Comparison of ENCODE assay signal across 13 mouse cellular contexts in genomic region chr16:48126797-48127196, GRCm38 (mm10).
DNase-seq lines count a peak whose midpoint lies in the region; ATAC-seq and TF ChIP-seq lines count a peak whose summit lies in the region.
"Had no signal": no experiment of that assay in that cellular context is flagged by ENCODE, and none has a peak within 500 bp of the region (broad histone marks: within the 10 kb centered on the region; RNA-seq: fewer than 3 reads in every experiment).

No protein-coding gene starts in this region.

- H3K4me2 ChIP-seq in hindbrain, postnatal 0 days (ENCODE audit: low read depth, low read length), result no peak overlapping the region
- no peak overlapping the region for H3K4me2 ChIP-seq in midbrain, postnatal 0 days (ENCODE audit: low read depth, low read length, poor library complexity, severe bottlenecking)
- H3K4me2 ChIP-seq: hindbrain, embryonic 13.5 days had no signal

- intact Hi-C loops in heart, postnatal 14 days (cut with DNase I), result no loop called here

- no peaks in the 10 kb centered on the region for H3K27me3 ChIP-seq in hindbrain, postnatal 0 days (ENCODE audit: insufficient read depth, low read length)
- no peaks in the 10 kb centered on the region for H3K27me3 ChIP-seq in hindbrain, embryonic 10.5 days (ENCODE audit: insufficient read depth, poor library complexity, severe bottlenecking)
- no peaks in the 10 kb centered on the region for H3K27me3 ChIP-seq in midbrain, postnatal 0 days (ENCODE audit: insufficient read depth, low read length)
- H3K27me3 ChIP-seq in midbrain, embryonic 10.5 days (ENCODE audit: low read depth, poor library complexity, severe bottlenecking), result no peaks in the 10 kb centered on the region
- H3K27me3 ChIP-seq: hindbrain, embryonic 13.5 days had no signal

- no peaks in the 10 kb centered on the region for H3K9me3 ChIP-seq in hindbrain, postnatal 0 days (ENCODE audit: low read length)
- H3K9me3 ChIP-seq in hindbrain, embryonic 10.5 days, result no peaks in the 10 kb centered on the region
- H3K9me3 ChIP-seq in midbrain, postnatal 0 days (ENCODE audit: low read length), result no peaks in the 10 kb centered on the region
- no peaks in the 10 kb centered on the region for H3K9me3 ChIP-seq in midbrain, embryonic 10.5 days (replicated peaks)
- H3K9me3 ChIP-seq: hindbrain, embryonic 13.5 days had no signal

- no peak overlapping the region for H3K9ac ChIP-seq in hindbrain, postnatal 0 days (replicated peaks; ENCODE audit: low read length)
- H3K9ac ChIP-seq in midbrain, postnatal 0 days (replicated peaks; ENCODE audit: low read length, poor library complexity, severe bottlenecking), result no peak overlapping the region
- H3K9ac ChIP-seq: hindbrain, embryonic 13.5 days; liver, embryonic 14.5 days had no signal

- DNase-seq in hindbrain, postnatal 0 days (ENCODE audit: low spot score), result peak; percentile 7
- DNase-seq in hindbrain, embryonic 10.5 days (ENCODE audit: low spot score), result no peak
- DNase-seq in midbrain, postnatal 0 days (ENCODE audit: low spot score), result peak; percentile 8
- DNase-seq in midbrain, embryonic 10.5 days (ENCODE audit: low spot score), result no peak
- DNase-seq in adrenal gland, postnatal 25 days, result peak; percentile 5
- peak; percentile 3 for DNase-seq in retina, adult 2 months (ENCODE audit: low read depth, low spot score)
- no peak for DNase-seq in heart, postnatal 14 days
- no peak for DNase-seq in gastrocnemius, adult 18-20 months (ENCODE audit: low spot score)
- DNase-seq: embryo, embryonic 11 days; thymus, postnatal 25 days had no signal

- no peaks in the 10 kb centered on the region for H3K36me3 ChIP-seq in hindbrain, postnatal 0 days (ENCODE audit: insufficient read depth, low read length)
- no peaks in the 10 kb centered on the region for H3K36me3 ChIP-seq in hindbrain, embryonic 10.5 days
- no peaks in the 10 kb centered on the region for H3K36me3 ChIP-seq in midbrain, postnatal 0 days (ENCODE audit: insufficient read depth, low read length)
- H3K36me3 ChIP-seq in midbrain, embryonic 10.5 days, result no peaks in the 10 kb centered on the region
- H3K36me3 ChIP-seq: hindbrain, embryonic 13.5 days had no signal

- no peak overlapping the region for H3K4me3 ChIP-seq in hindbrain, postnatal 0 days (ENCODE audit: low read length)
- no peak overlapping the region for H3K4me3 ChIP-seq in hindbrain, embryonic 10.5 days
- no peak overlapping the region for H3K4me3 ChIP-seq in midbrain, postnatal 0 days (ENCODE audit: low read depth, low read length)
- H3K4me3 ChIP-seq in midbrain, embryonic 10.5 days, result no peak overlapping the region
- H3K4me3 ChIP-seq: hindbrain, embryonic 13.5 days; left cerebral cortex, adult 2 months had no signal

- WGBS in hindbrain, postnatal 0 days, result 72% methylated on average over 6 of the region's 6 CpGs
- 88% methylated on average over 6 of the region's 6 CpGs for WGBS in hindbrain, embryonic 10.5 days
- 72% methylated on average over 6 of the region's 6 CpGs for WGBS in midbrain, postnatal 0 days
- WGBS in midbrain, embryonic 10.5 days, result 89% methylated on average over 6 of the region's 6 CpGs

- no peak for TF ChIP-seq CTCF in hindbrain, postnatal 0 days (IDR thresholded peaks at IDR 0.05; ENCODE audit: low read depth)
- TF ChIP-seq CTCF in midbrain, postnatal 0 days (IDR thresholded peaks at IDR 0.05), result no peak

- no peaks in the 10 kb centered on the region for H3K4me1 ChIP-seq in hindbrain, postnatal 0 days (ENCODE audit: insufficient read depth, low read length)
- H3K4me1 ChIP-seq in hindbrain, embryonic 10.5 days (replicated peaks), result no peaks in the 10 kb centered on the region
- no peaks in the 10 kb centered on the region for H3K4me1 ChIP-seq in midbrain, postnatal 0 days (ENCODE audit: insufficient read depth, low read length)
- H3K4me1 ChIP-seq in midbrain, embryonic 10.5 days, result no peaks in the 10 kb centered on the region
- H3K4me1 ChIP-seq: hindbrain, embryonic 13.5 days had no signal

- H3K27ac ChIP-seq in hindbrain, postnatal 0 days, result no peak overlapping the region
- H3K27ac ChIP-seq in hindbrain, embryonic 10.5 days, result no peak overlapping the region
- no peak overlapping the region for H3K27ac ChIP-seq in midbrain, postnatal 0 days (ENCODE audit: low read depth, low read length)
- no peak overlapping the region for H3K27ac ChIP-seq in midbrain, embryonic 10.5 days (replicated peaks)
- H3K27ac ChIP-seq: hindbrain, embryonic 13.5 days; left cerebral cortex, adult 2 months; liver, embryonic 14.5 days had no signal

- ATAC-seq in hindbrain, postnatal 0 days, result no peak
- ATAC-seq in midbrain, postnatal 0 days (ENCODE audit: low FRiP score), result peak; percentile 10; the same call in 1 of the 2 replicates

Comparison
In these comparisons a context has a peak if more than half of its experiments do, and no peak if none do; other contexts are left out.
1. DNase-seq: peak in hindbrain, postnatal 0 days (single experiment), midbrain, postnatal 0 days (single experiment), adrenal gland, postnatal 25 days (single experiment) and retina, adult 2 months (single experiment); none in hindbrain, embryonic 10.5 days (single experiment), midbrain, embryonic 10.5 days (single experiment), heart, postnatal 14 days (0 of 2) and gastrocnemius, adult 18-20 months (single experiment).